Mouse (Mus musculus) gastrocnemius, postnatal 4 days (tissue): ENCODE measurements at regions not wholly inside any gene's neighbourhood (a gene's known extent, or its start where the extent isn't known, plus 50 kb on each side); places are given as distances from the start of the nearest gene placed in this dataset.

Experiments
- DNase-seq, 2 experiments: peaks; one replicate each; pipeline ENCODE4 v3.0.0; 2021 to 2022; ENCODE audit warnings: low spot score in 2 of 2, mixed read lengths in 2 of 2

- no peak for DNase-seq
Measured at GRCm38 (mm10) chr6:51743105-51743660, 219.5 kb downstream of the Snx10 start.

GRCm38 (mm10) chr6:51744607-51745006 is 220.9 kb downstream of the Snx10 start:
- DNase-seq, result no peak

GRCm38 (mm10) chr6:51754239-51754681 is 230.6 kb downstream of the Snx10 start:
- DNase-seq, result no peak

GRCm38 (mm10) chr6:51757131-51757530 is 233.4 kb downstream of the Snx10 start:
- DNase-seq, result no peak

- no peak for DNase-seq
Measured at GRCm38 (mm10) chr6:51757746-51758145, 234.0 kb downstream of the Snx10 start.

- no peak for DNase-seq
Measured at GRCm38 (mm10) chr6:51758781-51759180, 235.1 kb downstream of the Snx10 start.

- DNase-seq, result no peak
Measured at GRCm38 (mm10) chr6:51760372-51760771, 236.7 kb downstream of the Snx10 start.

GRCm38 (mm10) chr6:51761506-51761905 is 237.8 kb downstream of the Snx10 start:
- DNase-seq, result no peak

- no peak for DNase-seq
Measured at GRCm38 (mm10) chr6:51766482-51766881, 242.8 kb downstream of the Snx10 start.

- DNase-seq, result no peak
Measured at GRCm38 (mm10) chr6:51767582-51768341, 244.1 kb downstream of the Snx10 start.

- no peak for DNase-seq
Measured at GRCm38 (mm10) chr6:51771001-51771400, 241.3 kb downstream of the Skap2 start.

GRCm38 (mm10) chr6:51771424-51771823 is 240.9 kb downstream of the Skap2 start:
- DNase-seq, result no peak

- DNase-seq, result no peak
Measured at GRCm38 (mm10) chr6:51774771-51775170, 237.6 kb downstream of the Skap2 start.

- DNase-seq, result no peak
Measured at GRCm38 (mm10) chr6:51785615-51786014, 226.7 kb downstream of the Skap2 start.

GRCm38 (mm10) chr6:51786836-51787235 is 225.5 kb downstream of the Skap2 start:
- no peak for DNase-seq

- DNase-seq, result no peak
Measured at GRCm38 (mm10) chr6:51788156-51788555, 224.2 kb downstream of the Skap2 start.

- no peak for DNase-seq
Measured at GRCm38 (mm10) chr6:51790293-51790692, 222.1 kb downstream of the Skap2 start.

- DNase-seq, result no peak
Measured at GRCm38 (mm10) chr6:51790693-51791092, 221.7 kb downstream of the Skap2 start.

GRCm38 (mm10) chr6:51795300-51795699 is 217.0 kb downstream of the Skap2 start:
- DNase-seq, result peak in 1 of 2 experiments; percentile 37

GRCm38 (mm10) chr6:51798577-51799240 is 213.6 kb downstream of the Skap2 start:
- no peak for DNase-seq

GRCm38 (mm10) chr6:51805656-51806055 is 206.7 kb downstream of the Skap2 start:
- DNase-seq, result no peak
